Mouse (Mus musculus): ENCODE data around the gene Nop10. TPM values are rescaled to one million over a fixed set of nuclear protein-coding genes. Genes with fewer than 3 reads are reported as not detected.

Nop10 gene
- polyA plus RNA-seq, 2 experiments: 150 to 210 TPM

GRCm38 (mm10) chr2:112272909-112273308, 11.2 kb downstream of the Nop10 start:
- Histone ChIP-seq H3K9me3 (ENCODE audit: control insufficient read depth, low read length) (no peaks in the 10 kb centered on the region), H3K4me2 (replicated peaks; ENCODE audit: low read depth, low read length, severe bottlenecking) (no peak overlapping the region), H3K4me3 (replicated peaks; ENCODE audit: low read length) (no peak overlapping the region), H3K4me1 (ENCODE audit: control insufficient read depth, insufficient read depth, low read length) (no peaks in the 10 kb centered on the region), H3K27ac (replicated peaks; ENCODE audit: low read depth, low read length) (no peak overlapping the region), H3K9ac (ENCODE audit: low read depth, low read length, severe bottlenecking) (no peak overlapping the region), H3K36me3 (ENCODE audit: control insufficient read depth, insufficient read depth, low read length) (no peaks in the 10 kb centered on the region), H3K27me3 (ENCODE audit: control insufficient read depth, insufficient read depth, low read length) (no peaks in the 10 kb centered on the region)
- 91% methylated on average over 2 of the region's 2 CpGs for WGBS
- no peak for ATAC-seq (ENCODE audit: low FRiP score, low read depth)
- no peak for TF ChIP-seq POLR2A (IDR thresholded peaks at IDR 0.05; ENCODE audit: borderline replicate concordance, extremely low read depth, insufficient read depth, insufficient read length)
- DNase-seq (ENCODE audit: low spot score): no peak

GRCm38 (mm10) chr2:112273474-112273873, 11.7 kb downstream of the Nop10 start:
- WGBS: 92% methylated on average over 6 of the region's 6 CpGs
- DNase-seq (ENCODE audit: low spot score): no peak
- TF ChIP-seq POLR2A (IDR thresholded peaks at IDR 0.05; ENCODE audit: borderline replicate concordance, extremely low read depth, insufficient read depth, insufficient read length): no peak
- no peak overlapping the region for H3K27ac ChIP-seq (replicated peaks; ENCODE audit: low read depth, low read length)
- H3K4me2 ChIP-seq (replicated peaks; ENCODE audit: low read depth, low read length, severe bottlenecking): no peak overlapping the region
- H3K27me3 ChIP-seq (ENCODE audit: control insufficient read depth, insufficient read depth, low read length): no peaks in the 10 kb centered on the region
- H3K4me1 ChIP-seq (ENCODE audit: control insufficient read depth, insufficient read depth, low read length): no peaks in the 10 kb centered on the region
- H3K36me3 ChIP-seq (ENCODE audit: control insufficient read depth, insufficient read depth, low read length): no peaks in the 10 kb centered on the region
- no peak for ATAC-seq (ENCODE audit: low FRiP score, low read depth)
- H3K9me3 ChIP-seq (ENCODE audit: control insufficient read depth, low read length): no peaks in the 10 kb centered on the region
- no peak overlapping the region for H3K9ac ChIP-seq (ENCODE audit: low read depth, low read length, severe bottlenecking)
- H3K4me3 ChIP-seq (replicated peaks; ENCODE audit: low read length): no peak overlapping the region

DNA sequence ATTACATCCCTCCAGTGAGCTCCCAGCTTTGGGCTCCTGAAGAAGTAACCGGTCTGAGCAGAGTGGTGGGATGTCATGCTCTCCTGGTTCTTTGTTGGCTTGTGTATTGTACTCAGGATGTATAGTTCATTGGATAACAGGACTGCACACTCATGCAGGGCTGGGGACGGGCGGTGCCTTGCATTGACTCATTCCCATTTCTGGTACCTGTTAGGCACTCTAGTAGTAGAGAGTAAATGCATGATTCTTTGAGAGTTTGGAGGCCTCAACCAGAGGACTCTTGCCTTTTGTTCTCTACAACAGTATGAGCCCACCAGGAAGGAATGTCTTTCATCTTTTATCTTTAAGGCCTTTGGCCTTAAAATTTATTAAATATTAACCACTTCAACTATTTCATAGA, 15.1 kb downstream of the Nop10 start:
- no peak overlapping the region for H3K4me2 ChIP-seq (replicated peaks; ENCODE audit: low read depth, low read length, severe bottlenecking)
- H3K27me3 ChIP-seq (ENCODE audit: control insufficient read depth, insufficient read depth, low read length): no peaks in the 10 kb centered on the region
- no peak for DNase-seq (ENCODE audit: low spot score)
- no peaks in the 10 kb centered on the region for H3K9me3 ChIP-seq (ENCODE audit: control insufficient read depth, low read length)
- H3K9ac ChIP-seq (ENCODE audit: low read depth, low read length, severe bottlenecking): no peak overlapping the region
- no peak for TF ChIP-seq POLR2A (IDR thresholded peaks at IDR 0.05; ENCODE audit: borderline replicate concordance, extremely low read depth, insufficient read depth, insufficient read length)
- no peak overlapping the region for H3K27ac ChIP-seq (replicated peaks; ENCODE audit: low read depth, low read length)
- no peak overlapping the region for H3K4me3 ChIP-seq (replicated peaks; ENCODE audit: low read length)
- no peaks in the 10 kb centered on the region for H3K36me3 ChIP-seq (ENCODE audit: control insufficient read depth, insufficient read depth, low read length)
- no peak for ATAC-seq (ENCODE audit: low FRiP score, low read depth)
- H3K4me1 ChIP-seq (ENCODE audit: control insufficient read depth, insufficient read depth, low read length): no peaks in the 10 kb centered on the region
- WGBS: 92% methylated on average over 3 of the region's 3 CpGs

DNA sequence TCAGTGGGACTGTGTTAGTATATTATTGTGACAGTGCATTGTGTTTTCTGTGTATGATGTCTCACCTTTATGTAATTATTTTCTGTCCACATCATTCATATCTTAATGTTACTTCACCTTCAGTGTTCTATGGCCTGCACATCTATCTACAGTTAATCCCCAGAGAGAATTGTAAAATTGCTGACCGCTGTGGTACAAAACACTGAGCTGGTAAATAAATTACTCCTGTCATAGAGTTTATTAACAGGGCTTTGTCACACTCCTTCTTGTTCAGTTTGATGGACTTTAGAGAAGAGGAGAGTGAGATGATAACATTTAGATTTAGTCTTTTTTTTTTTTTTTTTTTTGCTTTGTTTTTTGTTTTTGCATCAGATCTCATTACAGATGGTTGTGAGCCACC, 21.1 kb downstream of the Nop10 start:
- Histone ChIP-seq H3K9ac (ENCODE audit: low read depth, low read length, severe bottlenecking) (no peak overlapping the region), H3K4me3 (replicated peaks; ENCODE audit: low read length) (no peak overlapping the region), H3K9me3 (ENCODE audit: control insufficient read depth, low read length) (no peaks in the 10 kb centered on the region), H3K27me3 (ENCODE audit: control insufficient read depth, insufficient read depth, low read length) (no peaks in the 10 kb centered on the region), H3K36me3 (ENCODE audit: control insufficient read depth, insufficient read depth, low read length) (no peaks in the 10 kb centered on the region), H3K4me1 (ENCODE audit: control insufficient read depth, insufficient read depth, low read length) (peaks cover 6% of the 10 kb centered on the region; the same call in 1 of the 2 replicates), H3K27ac (replicated peaks; ENCODE audit: low read depth, low read length) (no peak overlapping the region), H3K4me2 (replicated peaks; ENCODE audit: low read depth, low read length, severe bottlenecking) (no peak overlapping the region)
- ATAC-seq (ENCODE audit: low FRiP score, low read depth): no peak
- DNase-seq (ENCODE audit: low spot score): no peak
- TF ChIP-seq POLR2A (IDR thresholded peaks at IDR 0.05; ENCODE audit: borderline replicate concordance, extremely low read depth, insufficient read depth, insufficient read length): no peak
- 86% methylated on average over 1 of the region's 1 CpGs for WGBS

DNA sequence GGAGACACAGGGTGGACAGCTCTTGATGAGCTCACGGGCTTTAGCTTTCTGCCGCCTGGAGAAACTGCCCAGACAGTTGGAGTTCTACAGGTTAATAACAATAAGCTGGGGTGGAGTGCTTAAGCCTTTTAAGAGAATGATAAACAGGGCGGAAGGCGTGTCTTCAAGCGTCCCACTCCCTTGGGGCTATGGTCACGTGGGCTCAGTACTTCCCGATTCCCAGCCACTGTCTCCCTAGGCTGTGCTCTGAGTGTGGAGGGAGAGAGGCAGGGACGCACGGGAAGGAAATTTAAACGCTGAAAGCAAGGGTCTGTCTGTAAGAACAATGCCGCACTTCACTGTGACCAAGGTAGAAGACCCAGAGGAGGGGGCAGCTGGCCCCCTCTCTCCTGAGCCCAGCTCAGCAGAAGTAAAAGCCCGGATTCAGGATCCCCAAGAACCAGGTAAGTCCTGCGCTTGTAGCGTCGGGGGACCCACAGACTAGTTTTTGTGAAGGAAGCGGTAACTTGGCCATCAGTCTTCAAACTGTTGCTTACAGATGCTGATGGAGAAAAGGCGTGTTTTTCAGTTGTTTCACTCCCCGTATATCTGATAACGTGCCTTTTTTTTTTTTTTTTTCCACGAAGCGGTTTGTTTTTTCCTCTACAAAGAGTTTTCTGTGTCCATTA, 22.8 kb downstream of the Nop10 start:
- Histone ChIP-seq H3K36me3 (ENCODE audit: control insufficient read depth, insufficient read depth, low read length) (no peaks in the 10 kb centered on the region), H3K27me3 (ENCODE audit: control insufficient read depth, insufficient read depth, low read length) (no peaks in the 10 kb centered on the region), H3K9ac (ENCODE audit: low read depth, low read length, severe bottlenecking) (peak overlapping the region; percentile 53), H3K4me1 (ENCODE audit: control insufficient read depth, insufficient read depth, low read length) (peaks cover 6% of the 10 kb centered on the region; the same call in 1 of the 2 replicates), H3K4me3 (replicated peaks; ENCODE audit: low read length) (peak overlapping the region; percentile 40), H3K27ac (replicated peaks; ENCODE audit: low read depth, low read length) (no peak overlapping the region), H3K9me3 (ENCODE audit: control insufficient read depth, low read length) (no peaks in the 10 kb centered on the region), H3K4me2 (replicated peaks; ENCODE audit: low read depth, low read length, severe bottlenecking) (peak overlapping the region; percentile 70)
- 3% methylated on average over 21 of the region's 21 CpGs for WGBS
- DNase-seq (ENCODE audit: low spot score) (peak; percentile 67), ATAC-seq (ENCODE audit: low FRiP score, low read depth) (peak; percentile 37; the same call in 1 of the 2 replicates)
- no peak for TF ChIP-seq POLR2A (IDR thresholded peaks at IDR 0.05; ENCODE audit: borderline replicate concordance, extremely low read depth, insufficient read depth, insufficient read length)
